Mouse (Mus musculus): ENCODE data around the gene Irf9. TPM values are rescaled to one million over a fixed set of nuclear protein-coding genes. Genes with fewer than 3 reads are reported as not detected.

Gene Irf9
- total RNA-seq, 1 experiment from 2014 or later: 24.2 TPM

Other genes starting within 250 kb of the Irf9 start
- gene Dhrs4, start 124.8 kb upstream of the Irf9 start, total RNA-seq (2021): 83.7 and 89.8 TPM in 2 replicates
- gene Carmil3, start 112.9 kb upstream of the Irf9 start, total RNA-seq (2021): 7.3 and 9.6 TPM in 2 replicates
- 0.12 TPM in 1 of 2 replicates, not detected in the other for gene Cpne6, start 93.1 kb upstream of the Irf9 start, total RNA-seq (2021)
- not detected in 2 replicates for gene Nrl, start 78.6 kb upstream of the Irf9 start, total RNA-seq (2021)
- 33.9 and 46.2 TPM in 2 replicates for gene Pck2, start 63.3 kb upstream of the Irf9 start, total RNA-seq (2021)
- gene Dcaf11, start 43.6 kb upstream of the Irf9 start, total RNA-seq (2021): 131 and 160 TPM in 2 replicates
- 2.6 TPM in 1 of 2 replicates, not detected in the other for gene A730061H03Rik, start 43.2 kb upstream of the Irf9 start, total RNA-seq (2021)
- 1.7 and 2.6 TPM in 2 replicates for gene Fitm1, start 28.0 kb upstream of the Irf9 start, total RNA-seq (2021)
- gene Psme1, start 25.4 kb upstream of the Irf9 start, total RNA-seq (2021): 328 and 383 TPM in 2 replicates
- 34.5 and 61.6 TPM in 2 replicates for gene Emc9, start 18.3 kb upstream of the Irf9 start, total RNA-seq (2021)
- 357 and 368 TPM in 2 replicates for gene Psme2, start 12.5 kb upstream of the Irf9 start, total RNA-seq (2021)
- gene Rnf31, start 11.9 kb upstream of the Irf9 start, total RNA-seq (2021): 37.4 and 49.3 TPM in 2 replicates
- 13.6 TPM in 2 replicates for gene Rec8, start 14.5 kb downstream of the Irf9 start, total RNA-seq (2021)
- 100 and 141 TPM in 2 replicates for gene Ipo4, start 32.4 kb downstream of the Irf9 start, total RNA-seq (2021)
- gene Gm49378, start 34.3 kb downstream of the Irf9 start, total RNA-seq (2021): 2.4 and 2.5 TPM in 2 replicates
- gene Tm9sf1, start 40.2 kb downstream of the Irf9 start, total RNA-seq (2021): 81.1 and 98.6 TPM in 2 replicates
- gene Tssk4, start 46.6 kb downstream of the Irf9 start, total RNA-seq (2021): 2.6 and 2.9 TPM in 2 replicates
- 73.5 and 88.6 TPM in 2 replicates for gene Mdp1, start 56.9 kb downstream of the Irf9 start, total RNA-seq (2021)
- 28.0 and 32.2 TPM in 2 replicates for gene Gmpr2, start 68.4 kb downstream of the Irf9 start, total RNA-seq (2021)
- 347 and 352 TPM in 2 replicates for gene Nedd8, start 68.6 kb downstream of the Irf9 start, total RNA-seq (2021)
- gene Tinf2, start 78.2 kb downstream of the Irf9 start, total RNA-seq (2021): 30.0 and 36.4 TPM in 2 replicates
- gene Tgm1, start 110.4 kb downstream of the Irf9 start, total RNA-seq (2021): not detected in 2 replicates
- 23.7 and 28.1 TPM in 2 replicates for gene Rabggta, start 118.7 kb downstream of the Irf9 start, total RNA-seq (2021)
- gene Dhrs1, start 142.1 kb downstream of the Irf9 start, total RNA-seq (2021): 75.8 and 77.4 TPM in 2 replicates
- 20.9 and 24.4 TPM in 2 replicates for gene Nop9, start 142.1 kb downstream of the Irf9 start, total RNA-seq (2021)
- 0.79 and 2.9 TPM in 2 replicates for gene Cideb, start 154.9 kb downstream of the Irf9 start, total RNA-seq (2021)
- 0.12 TPM in 1 of 2 replicates, not detected in the other for gene Ltb4r2, start 157.9 kb downstream of the Irf9 start, total RNA-seq (2021)
- gene Ltb4r1, start 162.4 kb downstream of the Irf9 start, total RNA-seq (2021): not detected in 2 replicates
- 8.0 and 10.2 TPM in 2 replicates for gene Adcy4, start 180.5 kb downstream of the Irf9 start, total RNA-seq (2021)
- 2.9 and 3.6 TPM in 2 replicates for gene Ripk3, start 185.3 kb downstream of the Irf9 start, total RNA-seq (2021)
- gene Nfatc4, start 219.6 kb downstream of the Irf9 start, total RNA-seq (2021): 19.9 and 30.5 TPM in 2 replicates